Mouse (Mus musculus) liver, embryonic 15.5 days (tissue): ENCODE measurements around the gene Gm20388. TPM values are rescaled to one million over a fixed set of nuclear protein-coding genes. Genes with fewer than 3 reads are reported as not detected.
"Not testable (repeated sequence)": the region's sequence is repeated elsewhere in the genome, so short reads cannot be mapped to it uniquely, and the experiment has no call there.

Experiments used
- ATAC-seq: fragments of 200-750 bp; cut with Nextera tagmentation; 2 replicates; pipeline ENCODE4 v1.8.0; 2017; ENCODE audit warnings: moderate number of reproducible peaks, mild to moderate bottlenecking, moderate library complexity; ENCODE audit not compliant: insufficient read depth
- H3K27ac ChIP-seq: fragments of 300-500 bp; sonication (generic); replicated peaks from 2 replicates; pipeline ENCODE4 v1.5.1; 2015; ENCODE audit warnings: mild to moderate bottlenecking, inconsistent platforms
- H3K27me3 ChIP-seq: fragments of 300-500 bp; sonication (generic); 2 replicates; pipeline ENCODE4 v1.6.1; 2015; ENCODE audit warnings: mild to moderate bottlenecking, inconsistent platforms
- H3K36me3 ChIP-seq: fragments of 300-500 bp; sonication (generic); replicated peaks from 2 replicates; pipeline ENCODE4 v1.6.1; 2015; ENCODE audit warnings: moderate library complexity, mild to moderate bottlenecking, inconsistent platforms
- H3K4me1 ChIP-seq: fragments of 300-500 bp; sonication (generic); replicated peaks from 2 replicates; pipeline ENCODE4 v1.6.1; 2015; ENCODE audit warnings: inconsistent platforms
- H3K4me2 ChIP-seq: fragments of 300-500 bp; sonication (generic); 2 replicates; pipeline ENCODE4 v1.6.1; 2015; ENCODE audit warnings: moderate library complexity, mild to moderate bottlenecking, inconsistent platforms
- H3K4me3 ChIP-seq: fragments of 300-500 bp; sonication (generic); replicated peaks from 2 replicates; pipeline ENCODE4 v1.5.1; 2015; ENCODE audit warnings: mild to moderate bottlenecking, inconsistent platforms
- H3K9ac ChIP-seq: fragments of 300-500 bp; sonication (generic); 2 replicates; pipeline ENCODE4 v1.6.1; 2015; ENCODE audit warnings: moderate library complexity, mild to moderate bottlenecking, inconsistent platforms
- H3K9me3 ChIP-seq: fragments of 300-500 bp; sonication (generic); replicated peaks from 2 replicates; pipeline ENCODE4 v1.6.1; 2016; ENCODE audit warnings: inconsistent platforms
- WGBS: fragments of 180-500 bp; shearing (Covaris S2); methylation state at CpG from one replicate; pipeline ENCODE4 v1.1.7; 2015; ENCODE audit warnings: mixed read lengths; ENCODE audit not compliant: insufficient replicate concordance; 5-methylcytosine and 5-hydroxymethylcytosine counted together
- polyA plus RNA-seq: library from polyadenylated mRNA; unstranded; fragments of >200 nt; fragmentation: Nextera tagmentation; extraction: Ambion mirVana; gene quantifications from 2 replicates; pipeline ENCODE4 v1.2.1, GENCODE M21; 2015

Gm20388 gene
- polyA plus RNA-seq, 1 experiment from 2014 or later = not detected

DNA sequence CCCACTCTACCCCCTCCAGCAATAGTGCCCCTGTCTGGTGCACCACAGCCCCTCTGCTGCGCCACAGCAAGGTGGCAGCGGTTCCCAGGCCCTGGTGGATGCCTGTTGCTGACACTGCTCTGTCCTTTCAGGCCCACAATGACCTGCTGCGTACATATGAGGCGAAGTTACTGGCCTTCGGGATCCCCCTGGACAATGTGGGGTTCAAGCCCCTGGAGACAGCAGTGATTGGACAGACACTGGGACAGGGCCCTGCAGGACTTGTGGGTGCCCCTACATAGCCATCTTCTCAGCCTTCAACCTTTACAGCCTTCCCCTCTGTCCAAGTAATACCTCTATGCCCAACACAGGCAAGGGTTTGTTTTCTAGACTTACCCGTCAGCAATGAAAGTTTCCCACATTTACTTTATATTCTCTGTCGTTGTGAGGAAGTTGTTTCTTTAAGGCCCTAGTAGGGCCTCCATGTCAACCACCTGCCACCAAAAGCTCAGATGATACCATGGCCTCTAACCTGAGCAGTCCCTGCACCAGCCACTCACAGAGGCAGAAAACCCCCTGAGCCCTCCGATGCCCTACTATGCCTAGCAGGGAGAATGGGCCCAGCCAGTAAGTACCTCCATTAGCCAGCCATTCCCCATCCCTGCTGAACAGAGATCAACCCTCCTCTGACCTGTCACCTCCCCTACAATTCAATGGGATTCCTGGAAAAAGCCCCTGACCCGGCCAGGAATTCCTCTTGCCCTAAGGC lies 3625.8 kb downstream of the Gm20388 start:
- no peak overlapping the region for H3K4me2 ChIP-seq
- H3K36me3 ChIP-seq = 0 out of 2 replicates have a peak, but pooled peaks cover 8% of the 10 kb centered on the region
- ATAC-seq = no peak
- 73% methylated on average over 9 of the region's 9 CpGs for whole genome bisulfite sequencing
- H3K4me1 ChIP-seq = no peaks in the 10 kb centered on the region
- no peak overlapping the region for H3K4me3 ChIP-seq
- no peak overlapping the region for H3K27ac ChIP-seq
- H3K27me3 ChIP-seq = peaks cover 17% of the 10 kb centered on the region
- no peaks in the 10 kb centered on the region for H3K9me3 ChIP-seq
- H3K9ac ChIP-seq = no peak overlapping the region

GRCm38 (mm10) chr8:123536990-123537380 lies 3626.3 kb downstream of the Gm20388 start:
- Histone ChIP-seq H3K27me3 (peaks cover 17% of the 10 kb centered on the region), H3K4me3 (no peak overlapping the region), H3K36me3 (0 out of 2 replicates have a peak, but pooled peaks cover 8% of the 10 kb centered on the region), H3K9ac (no peak overlapping the region), H3K9me3 (no peaks in the 10 kb centered on the region), H3K4me1 (no peaks in the 10 kb centered on the region), H3K4me2 (no peak overlapping the region), H3K27ac (no peak overlapping the region)
- ATAC-seq = no peak
- 29% methylated on average over 10 of the region's 10 CpGs for WGBS

DNA sequence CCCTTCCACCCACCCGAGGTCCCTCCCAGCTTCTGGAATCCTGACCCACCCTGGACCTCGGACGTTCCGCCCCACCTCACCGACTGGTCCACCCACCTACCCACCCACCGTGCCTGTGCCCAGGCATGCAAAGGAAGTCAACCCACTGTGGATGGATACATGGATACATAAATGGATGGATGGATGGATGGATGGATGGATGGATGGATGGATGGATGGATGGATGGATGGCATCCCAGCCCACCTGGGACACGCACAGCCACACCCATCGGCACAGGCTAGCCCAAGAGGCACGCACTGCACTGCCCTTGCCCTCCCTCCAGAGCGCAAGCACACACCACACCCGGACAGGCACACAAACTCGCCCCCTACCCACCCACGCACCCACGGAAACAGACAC lies 3627.0 kb downstream of the Gm20388 start:
- WGBS = 70% methylated on average over 5 of the region's 14 CpGs

GRCm38 (mm10) chr8:123564221-123564620 lies 3653.6 kb downstream of the Gm20388 start:
- H3K9ac ChIP-seq, H3K4me3 ChIP-seq, H3K27ac ChIP-seq, H3K27me3 ChIP-seq, H3K36me3 ChIP-seq, H3K4me2 ChIP-seq, ATAC-seq, H3K9me3 ChIP-seq, H3K4me1 ChIP-seq: not testable (repeated sequence)
- WGBS = no CpG with 5 or more reads among the region's 45 CpGs

More for the DNA sequence above, 3627.0 kb downstream of the Gm20388 start:
- not testable (repeated sequence) for H3K4me2 ChIP-seq, H3K4me3 ChIP-seq, H3K27ac ChIP-seq, ATAC-seq, H3K9ac ChIP-seq, H3K36me3 ChIP-seq, H3K9me3 ChIP-seq, H3K4me1 ChIP-seq
- peaks cover 17% of the 10 kb centered on the region for H3K27me3 ChIP-seq

DNA sequence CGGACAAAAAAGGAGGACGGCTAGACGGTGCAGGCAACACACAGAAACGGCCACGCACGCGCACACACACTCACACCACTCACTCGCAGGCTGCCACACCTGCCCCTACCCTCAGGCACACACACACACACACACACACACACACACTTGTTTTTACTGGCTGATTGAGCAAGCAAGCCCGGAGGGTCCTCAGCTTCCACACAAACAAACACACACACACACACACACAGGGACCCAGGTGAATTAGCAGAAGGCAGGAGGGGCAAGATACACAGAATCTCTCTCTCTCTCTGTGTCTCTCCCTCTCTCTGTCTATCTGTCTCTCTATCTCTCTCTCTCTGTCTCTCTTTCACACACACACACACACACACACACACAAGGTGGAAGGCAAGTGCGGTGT lies 3664.7 kb downstream of the Gm20388 start:
- not testable (repeated sequence) for H3K9ac ChIP-seq, ATAC-seq, H3K36me3 ChIP-seq, H3K4me2 ChIP-seq, H3K27me3 ChIP-seq, H3K9me3 ChIP-seq, H3K4me1 ChIP-seq, H3K27ac ChIP-seq, H3K4me3 ChIP-seq
- 43% methylated on average over 1 of the region's 10 CpGs for WGBS

DNA sequence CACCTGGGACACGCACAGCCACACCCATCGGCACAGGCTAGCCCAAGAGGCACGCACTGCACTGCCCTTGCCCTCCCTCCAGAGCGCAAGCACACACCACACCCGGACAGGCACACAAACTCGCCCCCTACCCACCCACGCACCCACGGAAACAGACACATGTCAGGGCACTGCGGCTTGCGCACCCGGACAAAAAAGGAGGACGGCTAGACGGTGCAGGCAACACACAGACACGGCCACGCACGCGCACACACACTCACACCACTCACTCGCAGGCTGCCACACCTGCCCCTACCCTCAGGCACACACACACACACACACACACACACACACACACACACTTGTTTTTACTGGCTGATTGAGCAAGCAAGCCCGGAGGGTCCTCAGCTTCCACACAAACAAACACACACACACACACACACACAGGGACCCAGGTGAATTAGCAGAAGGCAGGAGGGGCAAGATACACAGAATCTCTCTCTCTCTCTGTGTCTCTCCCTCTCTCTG lies 3690.1 kb downstream of the Gm20388 start:
- not testable (repeated sequence) for H3K4me1 ChIP-seq, H3K4me2 ChIP-seq, H3K36me3 ChIP-seq, ATAC-seq, H3K4me3 ChIP-seq, H3K9ac ChIP-seq, H3K9me3 ChIP-seq, H3K27me3 ChIP-seq, H3K27ac ChIP-seq
- WGBS = 62% methylated on average over 17 of the region's 19 CpGs

DNA sequence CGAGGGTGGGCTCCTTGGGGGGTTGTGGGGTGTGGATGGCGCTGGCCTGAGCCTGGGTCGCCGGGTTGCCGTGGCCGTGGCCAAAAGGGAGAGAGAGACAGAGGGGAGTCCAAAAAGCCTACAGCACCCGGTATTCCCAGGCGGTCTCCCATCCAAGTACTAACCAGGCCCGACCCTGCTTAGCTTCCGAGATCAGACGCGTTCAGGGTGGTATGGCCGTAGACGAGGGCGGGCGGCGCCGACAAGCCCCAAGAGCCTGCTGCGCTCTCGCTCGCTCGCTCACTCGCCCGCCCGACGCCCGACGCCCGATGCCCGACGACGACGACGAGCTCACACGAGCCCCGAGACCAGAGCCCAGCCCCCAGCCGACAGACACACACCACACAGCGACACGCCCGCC lies 3690.8 kb downstream of the Gm20388 start:
- WGBS = no CpG with 5 or more reads among the region's 40 CpGs

GRCm38 (mm10) chr8:123612652-123613051 lies 3702.0 kb downstream of the Gm20388 start:
- not testable (repeated sequence) for H3K36me3 ChIP-seq, H3K27ac ChIP-seq, H3K27me3 ChIP-seq, ATAC-seq, H3K4me3 ChIP-seq, H3K4me2 ChIP-seq, H3K9me3 ChIP-seq, H3K9ac ChIP-seq, H3K4me1 ChIP-seq
- WGBS = 54% methylated on average over 2 of the region's 5 CpGs

More for the DNA sequence above, 3690.8 kb downstream of the Gm20388 start:
- H3K4me1 ChIP-seq, H3K27me3 ChIP-seq, H3K9ac ChIP-seq, H3K36me3 ChIP-seq, H3K27ac ChIP-seq, H3K9me3 ChIP-seq, ATAC-seq, H3K4me3 ChIP-seq, H3K4me2 ChIP-seq: not testable (repeated sequence)

DNA sequence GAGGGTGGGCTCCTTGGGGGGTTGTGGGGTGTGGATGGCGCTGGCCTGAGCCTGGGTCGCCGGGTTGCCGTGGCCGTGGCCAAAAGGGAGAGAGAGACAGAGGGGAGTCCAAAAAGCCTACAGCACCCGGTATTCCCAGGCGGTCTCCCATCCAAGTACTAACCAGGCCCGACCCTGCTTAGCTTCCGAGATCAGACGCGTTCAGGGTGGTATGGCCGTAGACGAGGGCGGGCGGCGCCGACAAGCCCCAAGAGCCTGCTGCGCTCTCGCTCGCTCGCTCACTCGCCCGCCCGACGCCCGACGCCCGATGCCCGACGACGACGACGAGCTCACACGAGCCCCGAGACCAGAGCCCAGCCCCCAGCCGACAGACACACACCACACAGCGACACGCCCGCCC lies 3712.9 kb downstream of the Gm20388 start:
- ATAC-seq, H3K9me3 ChIP-seq, H3K9ac ChIP-seq, H3K4me1 ChIP-seq, H3K36me3 ChIP-seq, H3K27ac ChIP-seq, H3K4me2 ChIP-seq, H3K4me3 ChIP-seq: not testable (repeated sequence)
- no CpG with 5 or more reads among the region's 39 CpGs for WGBS
- peaks cover 45% of the 10 kb centered on the region for H3K27me3 ChIP-seq

DNA sequence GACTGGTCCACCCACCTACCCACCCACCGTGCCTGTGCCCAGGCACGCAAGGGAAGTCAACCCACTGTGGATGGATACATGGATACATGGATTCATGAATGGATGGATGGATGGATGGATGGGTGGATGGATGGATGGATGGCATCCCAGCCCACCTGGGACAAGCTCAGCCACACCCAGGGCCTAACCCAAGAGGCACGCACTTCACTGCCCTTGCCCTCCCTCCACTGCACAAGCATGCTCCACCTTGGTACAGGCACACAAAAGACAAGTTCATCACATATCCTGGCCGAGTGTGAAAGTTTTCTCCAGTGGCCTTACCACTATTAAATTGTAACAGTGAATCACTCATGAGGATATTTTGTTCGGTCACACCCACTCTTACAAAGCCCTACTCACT lies 3713.6 kb downstream of the Gm20388 start:
- Histone ChIP-seq H3K36me3 (no peaks in the 10 kb centered on the region), H3K27me3 (peaks cover 49% of the 10 kb centered on the region), H3K4me2 (no peak overlapping the region), H3K9ac (no peak overlapping the region), H3K4me3 (no peak overlapping the region), H3K4me1 (peaks cover 9% of the 10 kb centered on the region), H3K27ac (no peak overlapping the region), H3K9me3 (no peaks in the 10 kb centered on the region)
- ATAC-seq = no peak
- 54% methylated on average over 5 of the region's 5 CpGs for WGBS

DNA sequence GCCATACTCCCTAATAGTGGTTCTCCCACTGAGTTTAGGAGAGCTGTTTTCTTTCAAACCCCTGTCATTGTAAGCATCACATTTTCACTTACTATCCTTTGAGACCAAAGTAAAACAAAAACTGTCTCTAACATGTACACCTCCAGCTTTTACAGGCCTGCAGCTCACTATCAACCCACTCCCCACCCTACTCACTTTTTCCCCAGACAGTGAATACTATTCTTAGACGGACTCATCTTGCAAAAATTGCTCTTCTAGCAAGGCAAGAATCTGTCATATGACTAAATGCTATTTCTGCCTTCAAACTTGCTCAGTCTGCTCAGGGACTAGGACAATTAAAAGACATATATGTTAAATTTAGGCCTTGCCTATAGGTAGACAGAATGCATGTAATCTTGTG lies 3714.1 kb downstream of the Gm20388 start:
- peaks cover 10% of the 10 kb centered on the region for H3K4me1 ChIP-seq
- no peak for ATAC-seq
- H3K27ac ChIP-seq = no peak overlapping the region
- H3K9ac ChIP-seq = no peak overlapping the region
- H3K4me3 ChIP-seq = no peak overlapping the region
- peaks cover 53% of the 10 kb centered on the region for H3K27me3 ChIP-seq
- 35% methylated on average over 1 of the region's 1 CpGs for WGBS
- no peaks in the 10 kb centered on the region for H3K36me3 ChIP-seq
- no peaks in the 10 kb centered on the region for H3K9me3 ChIP-seq
- no peak overlapping the region for H3K4me2 ChIP-seq

- no peak overlapping the region for H3K4me3 ChIP-seq
- no peaks in the 10 kb centered on the region for H3K36me3 ChIP-seq
- H3K27ac ChIP-seq = no peak overlapping the region
- H3K9ac ChIP-seq = no peak overlapping the region
- ATAC-seq = no peak
- WGBS = 23% methylated on average over 2 of the region's 2 CpGs
- no peaks in the 10 kb centered on the region for H3K9me3 ChIP-seq
- H3K27me3 ChIP-seq = peaks cover 62% of the 10 kb centered on the region
- H3K4me1 ChIP-seq = peaks cover 10% of the 10 kb centered on the region
- H3K4me2 ChIP-seq = no peak overlapping the region
Observed at GRCm38 (mm10) chr8:123625717-123626116, 3715.1 kb downstream of the Gm20388 start.
